Mouse (Mus musculus): Measurements from ENCODE around the gene Lrp6.

DNA sequence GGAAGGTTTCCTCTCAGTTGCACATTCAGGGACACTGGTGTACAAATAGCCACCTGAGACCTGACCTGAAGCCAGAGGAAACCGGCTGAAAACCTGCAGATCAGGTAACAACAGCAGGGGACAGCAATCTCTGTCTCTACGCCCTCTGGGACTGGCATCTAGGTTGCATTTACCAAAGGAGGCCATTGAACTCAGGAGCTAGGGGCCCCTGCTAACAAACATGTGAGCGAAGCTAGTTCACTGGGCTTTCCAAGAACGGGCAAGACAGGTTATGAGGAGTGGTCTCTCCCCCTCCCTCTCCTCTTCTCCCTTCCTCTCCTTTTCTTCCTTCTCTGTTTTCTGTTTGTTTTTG, 152.3 kb downstream of the Lrp6 start:
- TF ChIP-seq CTCF (IDR thresholded peaks at IDR 0.05; ENCODE audit: insufficient read depth, low read length), result no peak
- no peak for TF ChIP-seq POLR2A (IDR thresholded peaks at IDR 0.05; ENCODE audit: borderline replicate concordance, extremely low read depth, low read depth, low read length)

Measured in lung, adult 2 months (tissue).